Mouse (Mus musculus) regulatory T cell (primary cell): ENCODE data around the gene Lrriq1.

ENCODE experiments used
- in situ Hi-C: fragments of 300-600 bp; cut with MboI, MseI; formaldehyde crosslinking; loops from one replicate; pipeline ENCODE4 v1.15.1; 2025; ENCODE audit warnings: high pct_unique_total_duplicates

Gene Lrriq1

GRCm38 (mm10) chr10:103235707-103236459 lies at the start of gene Lrriq1:
Lrriq1 (minus strand) TSS chr10:103236322.
- in situ Hi-C loops: no loop called here

- in situ Hi-C loops: no loop called here
Measured at GRCm38 (mm10) chr10:103253842-103254803, 18.0 kb upstream of the Lrriq1 start.

- in situ Hi-C loops: no loop called here
Measured at GRCm38 (mm10) chr10:103236460-103236772, 294 bp upstream of the Lrriq1 start.

GRCm38 (mm10) chr10:103226646-103227045 lies 9.5 kb downstream of the Lrriq1 start:
- in situ Hi-C loops: no loop called here

GRCm38 (mm10) chr10:103194655-103195328 lies 41.3 kb downstream of the Lrriq1 start:
- in situ Hi-C loops: no loop called here

- in situ Hi-C loops: no loop called here
Measured at GRCm38 (mm10) chr10:103145769-103146379, 90.2 kb downstream of the Lrriq1 start.

- in situ Hi-C loops: no loop called here
Measured at GRCm38 (mm10) chr10:103144927-103145768, 91.0 kb downstream of the Lrriq1 start.

GRCm38 (mm10) chr10:103142526-103142925 lies 93.6 kb downstream of the Lrriq1 start:
- in situ Hi-C loops: no loop called here

- in situ Hi-C loops: no loop called here
Measured at GRCm38 (mm10) chr10:103141532-103141931, 94.6 kb downstream of the Lrriq1 start.

GRCm38 (mm10) chr10:103140609-103141008 lies 95.5 kb downstream of the Lrriq1 start:
- in situ Hi-C loops: no loop called here

GRCm38 (mm10) chr10:103114629-103115028 lies 121.5 kb downstream of the Lrriq1 start:
- in situ Hi-C loops: no loop called here

GRCm38 (mm10) chr10:103108090-103108489 lies 128.0 kb downstream of the Lrriq1 start:
- in situ Hi-C loops: no loop called here

- in situ Hi-C loops: no loop called here
Measured at GRCm38 (mm10) chr10:103086101-103086500, 150.0 kb downstream of the Lrriq1 start.

GRCm38 (mm10) chr10:103049593-103049992 lies 186.5 kb downstream of the Lrriq1 start:
- in situ Hi-C loops: no loop called here

- in situ Hi-C loops: no loop called here
Measured at GRCm38 (mm10) chr10:103046623-103047022, 189.5 kb downstream of the Lrriq1 start.

GRCm38 (mm10) chr10:103045019-103045418 lies 191.1 kb downstream of the Lrriq1 start:
- in situ Hi-C loops: no loop called here

- in situ Hi-C loops: no loop called here
Measured at GRCm38 (mm10) chr10:103035002-103035640, 201.0 kb downstream of the Lrriq1 start.

- in situ Hi-C loops: no loop called here
Measured at GRCm38 (mm10) chr10:103030931-103031330, 205.2 kb downstream of the Lrriq1 start.

- in situ Hi-C loops: no loop called here
Measured at GRCm38 (mm10) chr10:103029730-103030490, 206.2 kb downstream of the Lrriq1 start, which contains the start of gene Alx1. Alx1 (minus strand) TSS chr10:103030215.
